Mouse (Mus musculus) neutrophil, adult 5-6 weeks (primary cell): ENCODE results near the gene Olfr1220. TPM values are rescaled to one million over a fixed set of nuclear protein-coding genes. Genes with fewer than 3 reads are reported as not detected.

ENCODE experiments used
- ATAC-seq: fragments of 151-379, 151-347 bp; 2 replicates; pipeline ENCODE4 v1.8.0; 2017; ENCODE audit warnings: mild to moderate bottlenecking, moderate TSS enrichment; ENCODE audit not compliant: insufficient number of reproducible peaks, poor library complexity, low FRiP score, severe bottlenecking; ENCODE audit errors: extremely low read depth
- total RNA-seq: library from RNA; stranded (forward); fragments of 200-1000 nt; gene quantifications from 2 replicates; pipeline ENCODE4 v1.2.3, GENCODE M21; 2017

The Olfr1220 gene
- total RNA-seq = not detected in 2 replicates

- ATAC-seq = no peak
Observed at GRCm38 (mm10) chr2:89106735-89107134, at the start of gene Olfr1220. Gene Olfr1220 (minus strand): TSS chr2:89106835.

GRCm38 (mm10) chr2:89151460-89151859 lies 44.8 kb upstream of the Olfr1220 start, which contains the start of gene Olfr1223:
Gene Olfr1223 (minus strand): TSS chr2:89151560.
- no peak for ATAC-seq

- ATAC-seq = no peak
Observed at GRCm38 (mm10) chr2:89132954-89133353, 26.3 kb upstream of the Olfr1220 start, which contains the start of gene Olfr1222. Gene Olfr1222 (minus strand): TSS chr2:89133054.

- ATAC-seq = no peak
Observed at GRCm38 (mm10) chr2:89117183-89117582, 10.5 kb upstream of the Olfr1220 start, which contains the start of gene Olfr1221. Gene Olfr1221 (minus strand): TSS chr2:89117283.

- no peak for ATAC-seq
Observed at GRCm38 (mm10) chr2:89105651-89106050, 984 bp downstream of the Olfr1220 start.

GRCm38 (mm10) chr2:89093848-89094247 lies 12.8 kb downstream of the Olfr1220 start:
- no peak for ATAC-seq

- no peak for ATAC-seq
Observed at GRCm38 (mm10) chr2:89083413-89083812, 23.2 kb downstream of the Olfr1220 start, which contains the start of gene Olfr1219. Gene Olfr1219 (minus strand): TSS chr2:89083513.

- no peak for ATAC-seq
Observed at GRCm38 (mm10) chr2:89081487-89081886, 25.1 kb downstream of the Olfr1220 start.

- no peak for ATAC-seq
Observed at GRCm38 (mm10) chr2:89061087-89061486, 45.5 kb downstream of the Olfr1220 start, which contains the start of gene Olfr1218. Gene Olfr1218 (minus strand): TSS chr2:89061187.

Other genes starting within 250 kb of the Olfr1220 start
- not detected in 2 replicates for gene Olfr1206, start 243.6 kb downstream of the Olfr1220 start, total RNA-seq
- gene Olfr1208, start 204.5 kb downstream of the Olfr1220 start, total RNA-seq = 0.25 TPM in 1 of 2 replicates, not detected in the other
- not detected in 2 replicates for gene Olfr1209, start 191.7 kb downstream of the Olfr1220 start, total RNA-seq
- gene Olfr1211, start 168.7 kb downstream of the Olfr1220 start, total RNA-seq = not detected in 2 replicates
- gene Olfr1212, start 152.9 kb downstream of the Olfr1220 start, total RNA-seq = not detected in 2 replicates
- not detected in 2 replicates for gene Gm13762, start 126.6 kb downstream of the Olfr1220 start, total RNA-seq
- not detected in 2 replicates for gene Olfr1214, start 114.2 kb downstream of the Olfr1220 start, total RNA-seq
- gene Olfr1215, start 99.9 kb downstream of the Olfr1220 start, total RNA-seq = not detected in 2 replicates
- gene Olfr1216, start 88.5 kb downstream of the Olfr1220 start, total RNA-seq = not detected in 2 replicates
- not detected in 2 replicates for gene Olfr1217, start 74.8 kb downstream of the Olfr1220 start, total RNA-seq
- not detected in 2 replicates for gene Olfr1218, start 45.6 kb downstream of the Olfr1220 start, total RNA-seq
- not detected in 2 replicates for gene Olfr1219, start 23.3 kb downstream of the Olfr1220 start, total RNA-seq
- gene Olfr1221, start 10.4 kb upstream of the Olfr1220 start, total RNA-seq = not detected in 2 replicates
- 1.5 TPM in 1 of 2 replicates, not detected in the other for gene Olfr1222, start 26.2 kb upstream of the Olfr1220 start, total RNA-seq
- not detected in 2 replicates for gene Olfr1223, start 44.7 kb upstream of the Olfr1220 start, total RNA-seq
- gene Olfr1224-ps1, start 57.3 kb upstream of the Olfr1220 start, total RNA-seq = not detected in 2 replicates
- not detected in 2 replicates for gene Olfr1225, start 67.8 kb upstream of the Olfr1220 start, total RNA-seq
- not detected in 2 replicates for gene Olfr1226, start 93.2 kb upstream of the Olfr1220 start, total RNA-seq
- gene Olfr1228, start 147.2 kb upstream of the Olfr1220 start, total RNA-seq = not detected in 2 replicates
- 0.12 TPM in 1 of 2 replicates, not detected in the other for gene Olfr1229, start 181.2 kb upstream of the Olfr1220 start, total RNA-seq
- not detected in 2 replicates for gene Olfr1230, start 190.4 kb upstream of the Olfr1220 start, total RNA-seq
- not detected in 2 replicates for gene Olfr1231, start 200.2 kb upstream of the Olfr1220 start, total RNA-seq
- gene Olfr1232, start 222.8 kb upstream of the Olfr1220 start, total RNA-seq = 1.0 TPM in 1 of 2 replicates, not detected in the other
- gene Olfr1233, start 235.6 kb upstream of the Olfr1220 start, total RNA-seq = 0.12 TPM in 1 of 2 replicates, not detected in the other